Mouse (Mus musculus): ENCODE results near the gene Abcc6. TPM values are rescaled to one million over a fixed set of nuclear protein-coding genes. Genes with fewer than 3 reads are reported as not detected.

Gene Abcc6
- polyA plus RNA-seq, 1 experiment, result 2.8 TPM

- DNase-seq, result no peak
- Histone ChIP-seq H3K27ac (ENCODE audit: insufficient read depth, low read length) (no peak overlapping the region), H3K27me3 (ENCODE audit: control insufficient read depth, insufficient read depth, low read length) (no peaks in the 10 kb centered on the region), H3K4me1 (ENCODE audit: control insufficient read depth, insufficient read depth, low read length) (no peaks in the 10 kb centered on the region), H3K4me3 (replicated peaks; ENCODE audit: insufficient read depth, low read depth, low read length) (no peak overlapping the region)
- 48% methylated on average over 4 of the region's 4 CpGs for WGBS
- TF ChIP-seq POLR2A (IDR thresholded peaks at IDR 0.05; ENCODE audit: borderline replicate concordance, insufficient read depth, low read length) (no peak), CTCF (IDR thresholded peaks at IDR 0.05; ENCODE audit: borderline replicate concordance, insufficient read depth, low read depth, low read length) (no peak)
These were observed 110.3 kb downstream of the Abcc6 start for GRCm38 (mm10) chr7:45919761-45920160.

GRCm38 (mm10) chr7:45919083-45919671 is 110.9 kb downstream of the Abcc6 start:
- DNase-seq, result no peak
- 67% methylated on average over 14 of the region's 14 CpGs for WGBS
- no peaks in the 10 kb centered on the region for H3K27me3 ChIP-seq (ENCODE audit: control insufficient read depth, insufficient read depth, low read length)
- TF ChIP-seq POLR2A (IDR thresholded peaks at IDR 0.05; ENCODE audit: borderline replicate concordance, insufficient read depth, low read length) (no peak), CTCF (IDR thresholded peaks at IDR 0.05; ENCODE audit: borderline replicate concordance, insufficient read depth, low read depth, low read length) (peak; percentile 36)
- H3K4me3 ChIP-seq (replicated peaks; ENCODE audit: insufficient read depth, low read depth, low read length), result no peak overlapping the region
- H3K27ac ChIP-seq (ENCODE audit: insufficient read depth, low read length), result no peak overlapping the region
- no peaks in the 10 kb centered on the region for H3K4me1 ChIP-seq (ENCODE audit: control insufficient read depth, insufficient read depth, low read length)

- no peak for TF ChIP-seq CTCF (IDR thresholded peaks at IDR 0.05; ENCODE audit: borderline replicate concordance, insufficient read depth, low read depth, low read length)
- no peak for TF ChIP-seq POLR2A (IDR thresholded peaks at IDR 0.05; ENCODE audit: borderline replicate concordance, insufficient read depth, low read length)
- Histone ChIP-seq H3K27ac (ENCODE audit: insufficient read depth, low read length) (no peak overlapping the region), H3K4me1 (ENCODE audit: control insufficient read depth, insufficient read depth, low read length) (no peaks in the 10 kb centered on the region), H3K4me3 (replicated peaks; ENCODE audit: insufficient read depth, low read depth, low read length) (no peak overlapping the region), H3K27me3 (ENCODE audit: control insufficient read depth, insufficient read depth, low read length) (no peaks in the 10 kb centered on the region)
- DNase-seq, result no peak
- 58% methylated on average over 15 of the region's 15 CpGs for WGBS
These were observed 112.2 kb downstream of the Abcc6 start for GRCm38 (mm10) chr7:45917926-45918325.

Other genes with a start within 250 kb of the Abcc6 start
- 126 and 130 TPM in 2 replicates for gene Lmtk3, start 246.6 kb downstream of the Abcc6 start, polyA plus RNA-seq (2012; rRNA removed)
- 10.6 and 10.8 TPM in 2 replicates for gene Sult2b1, start 245.6 kb downstream of the Abcc6 start, polyA plus RNA-seq (2012; rRNA removed)
- 112 and 116 TPM in 2 replicates for gene Cyth2, start 215.7 kb downstream of the Abcc6 start, polyA plus RNA-seq (2012; rRNA removed)
- gene Kcnj14, start 205.5 kb downstream of the Abcc6 start, polyA plus RNA-seq (2012; rRNA removed), result 6.0 and 7.3 TPM in 2 replicates
- gene Grwd1, start 199.4 kb downstream of the Abcc6 start, polyA plus RNA-seq (2012; rRNA removed), result 14.9 and 15.5 TPM in 2 replicates
- 99.9 and 106 TPM in 2 replicates for gene Kdelr1, start 157.5 kb downstream of the Abcc6 start, polyA plus RNA-seq (2012; rRNA removed)
- 14.9 and 16.4 TPM in 2 replicates for gene Grin2d, start 151.9 kb downstream of the Abcc6 start, polyA plus RNA-seq (2012; rRNA removed)
- gene Syngr4, start 133.6 kb downstream of the Abcc6 start, polyA plus RNA-seq (2012; rRNA removed), result not detected in 2 replicates
- 42.0 and 46.5 TPM in 2 replicates for gene Tmem143, start 133.4 kb downstream of the Abcc6 start, polyA plus RNA-seq (2012; rRNA removed)
- 5.4 and 6.5 TPM in 2 replicates for gene Emp3, start 108.9 kb downstream of the Abcc6 start, polyA plus RNA-seq (2012; rRNA removed)
- gene Ccdc114, start 106.2 kb downstream of the Abcc6 start, polyA plus RNA-seq (2012; rRNA removed), result 3.4 and 5.1 TPM in 2 replicates
- gene Nomo1, start 3.4 kb upstream of the Abcc6 start, polyA plus RNA-seq (2012; rRNA removed), result 98.0 and 99.5 TPM in 2 replicates
- 42.8 and 47.5 TPM in 2 replicates for gene Kcnj11, start 70.5 kb upstream of the Abcc6 start, polyA plus RNA-seq (2012; rRNA removed)
- 57.1 and 64.5 TPM in 2 replicates for gene Abcc8, start 149.7 kb upstream of the Abcc6 start, polyA plus RNA-seq (2012; rRNA removed)
- gene Ush1c, start 208.2 kb upstream of the Abcc6 start, polyA plus RNA-seq (2012; rRNA removed), result 0.13 and 0.16 TPM in 2 replicates
- gene Otog, start 210.7 kb upstream of the Abcc6 start, polyA plus RNA-seq (2012; rRNA removed), result 0.03 and 0.08 TPM in 2 replicates